Mouse (Mus musculus) hindbrain, embryonic 11.5 days (tissue): Measurements from ENCODE around the gene Cmc2. TPM values are rescaled to one million over a fixed set of nuclear protein-coding genes. Genes with fewer than 3 reads are reported as not detected.
A peak's percentile ranks its signal among the peaks of the same experiment; 100 is the strongest.

Experiments
- ATAC-seq: fragments of 200-750 bp; cut with Nextera tagmentation; 2 replicates; pipeline ENCODE4 v1.8.0; 2017; ENCODE audit warnings: mild to moderate bottlenecking, moderate TSS enrichment, moderate library complexity; ENCODE audit not compliant: low FRiP score
- DNase-seq: peaks from one replicate; pipeline ENCODE4 v3.0.0-alpha.2; 2015; ENCODE audit warnings: low spot score
- H3K27ac ChIP-seq: fragments of 300-500 bp; sonication (generic); 2 replicates; pipeline ENCODE4 v1.5.1; 2014; ENCODE audit warnings: mild to moderate bottlenecking, low read depth, low read length
- H3K27me3 ChIP-seq: fragments of 300-500 bp; sonication (generic); 2 replicates; pipeline ENCODE4 v1.6.1; 2014; ENCODE audit warnings: mild to moderate bottlenecking, low read length, moderate library complexity, mixed read lengths; ENCODE audit not compliant: control insufficient read depth, insufficient read depth
- H3K36me3 ChIP-seq: fragments of 300-500 bp; sonication (generic); 2 replicates; pipeline ENCODE4 v1.6.1; 2014; ENCODE audit warnings: mild to moderate bottlenecking, low read length, moderate library complexity, mixed read lengths; ENCODE audit not compliant: control insufficient read depth, insufficient read depth
- H3K4me1 ChIP-seq: fragments of 300-500 bp; sonication (generic); replicated peaks from 2 replicates; pipeline ENCODE4 v1.6.1; 2014; ENCODE audit warnings: low read length, mixed read lengths; ENCODE audit not compliant: control insufficient read depth, insufficient read depth
- H3K4me2 ChIP-seq: fragments of 300-500 bp; sonication (generic); replicated peaks from 2 replicates; pipeline ENCODE4 v1.6.1; 2014; ENCODE audit warnings: mild to moderate bottlenecking, low read depth, low read length
- H3K4me3 ChIP-seq: fragments of 300-500 bp; sonication (generic); 2 replicates; pipeline ENCODE4 v1.5.1; 2014; ENCODE audit warnings: low read depth, low read length
- H3K9ac ChIP-seq: fragments of 300-500 bp; sonication (generic); 2 replicates; pipeline ENCODE4 v1.6.1; 2014; ENCODE audit warnings: low read depth, low read length
- H3K9me3 ChIP-seq: fragments of 300-500 bp; sonication (generic); 2 replicates; pipeline ENCODE4 v1.6.1; 2016; ENCODE audit warnings: low read length; ENCODE audit not compliant: control insufficient read depth
- WGBS: fragments of 180-500 bp; shearing (Covaris S2); extraction: QIAGEN DNeasy Blood & Tissue Kit; methylation state at CpG from one replicate; pipeline ENCODE4 v1.1.7; 2014; 5-methylcytosine and 5-hydroxymethylcytosine counted together
- polyA plus RNA-seq: library from polyadenylated mRNA; unstranded; fragments of >200 nt; fragmentation: Nextera tagmentation; extraction: Ambion mirVana; gene quantifications from 2 replicates; pipeline ENCODE4 v1.2.1, GENCODE M21; 2014

Cmc2 gene
- polyA plus RNA-seq, 1 experiment from 2014 or later, result 73.8 TPM

DNA sequence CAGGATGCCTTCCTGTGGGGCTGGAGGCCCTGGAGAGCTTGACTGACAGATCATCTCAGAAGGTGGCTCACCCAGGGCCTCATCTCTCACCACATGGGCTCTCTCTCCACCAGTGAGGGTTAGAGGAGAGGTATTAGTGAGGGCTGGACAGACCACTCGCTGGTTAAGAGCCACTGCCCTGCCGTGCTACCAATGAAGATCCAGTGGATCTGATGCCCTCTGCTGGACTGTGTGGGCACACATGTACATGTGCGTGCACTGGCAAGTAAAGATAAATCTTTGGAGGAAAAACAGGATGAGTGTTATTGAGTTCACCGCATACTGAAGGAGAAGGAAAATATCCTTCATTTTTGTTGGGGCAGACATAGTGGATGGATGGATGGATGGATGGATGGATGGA is 52.6 kb downstream of the Cmc2 start:
- no peaks in the 10 kb centered on the region for H3K36me3 ChIP-seq
- DNase-seq, result peak; percentile 51
- no peaks in the 10 kb centered on the region for H3K9me3 ChIP-seq
- no peak overlapping the region for H3K4me2 ChIP-seq
- 57% methylated on average over 4 of the region's 4 CpGs for WGBS
- no peak; the same call in 1 of the 2 replicates for ATAC-seq
- no peak overlapping the region for H3K9ac ChIP-seq
- no peaks in the 10 kb centered on the region for H3K27me3 ChIP-seq
- H3K4me3 ChIP-seq, result no peak overlapping the region
- H3K4me1 ChIP-seq, result no peaks in the 10 kb centered on the region; the same call in 1 of the 2 replicates
- no peak overlapping the region for H3K27ac ChIP-seq

DNA sequence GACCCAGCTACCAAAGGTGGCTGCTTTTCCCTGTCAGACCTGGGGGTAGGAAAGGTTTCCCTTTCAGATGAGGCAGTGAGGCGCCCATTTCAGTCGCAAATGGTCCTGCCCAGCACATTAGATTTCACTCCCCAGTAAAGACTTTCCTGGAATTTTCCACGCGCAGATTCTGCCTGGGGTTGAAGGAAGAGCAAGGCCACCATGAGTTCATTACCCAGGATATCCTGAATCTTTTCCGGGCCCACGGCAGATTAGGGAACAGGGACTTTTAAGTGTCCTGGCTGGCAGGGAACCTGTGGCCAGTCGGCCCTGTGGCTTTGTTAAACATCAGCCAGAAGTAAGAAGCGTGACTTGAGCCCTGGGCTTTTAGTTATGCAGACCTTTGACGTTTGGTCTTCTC is 53.9 kb downstream of the Cmc2 start:
- 76% methylated on average over 9 of the region's 9 CpGs for WGBS
- H3K4me3 ChIP-seq, result no peak overlapping the region
- DNase-seq, result no peak
- H3K36me3 ChIP-seq, result no peaks in the 10 kb centered on the region
- no peaks in the 10 kb centered on the region for H3K27me3 ChIP-seq
- no peaks in the 10 kb centered on the region; the same call in 1 of the 2 replicates for H3K4me1 ChIP-seq
- no peak for ATAC-seq
- no peak overlapping the region for H3K27ac ChIP-seq
- H3K4me2 ChIP-seq, result no peak overlapping the region
- H3K9me3 ChIP-seq, result no peaks in the 10 kb centered on the region
- no peak overlapping the region for H3K9ac ChIP-seq

DNA sequence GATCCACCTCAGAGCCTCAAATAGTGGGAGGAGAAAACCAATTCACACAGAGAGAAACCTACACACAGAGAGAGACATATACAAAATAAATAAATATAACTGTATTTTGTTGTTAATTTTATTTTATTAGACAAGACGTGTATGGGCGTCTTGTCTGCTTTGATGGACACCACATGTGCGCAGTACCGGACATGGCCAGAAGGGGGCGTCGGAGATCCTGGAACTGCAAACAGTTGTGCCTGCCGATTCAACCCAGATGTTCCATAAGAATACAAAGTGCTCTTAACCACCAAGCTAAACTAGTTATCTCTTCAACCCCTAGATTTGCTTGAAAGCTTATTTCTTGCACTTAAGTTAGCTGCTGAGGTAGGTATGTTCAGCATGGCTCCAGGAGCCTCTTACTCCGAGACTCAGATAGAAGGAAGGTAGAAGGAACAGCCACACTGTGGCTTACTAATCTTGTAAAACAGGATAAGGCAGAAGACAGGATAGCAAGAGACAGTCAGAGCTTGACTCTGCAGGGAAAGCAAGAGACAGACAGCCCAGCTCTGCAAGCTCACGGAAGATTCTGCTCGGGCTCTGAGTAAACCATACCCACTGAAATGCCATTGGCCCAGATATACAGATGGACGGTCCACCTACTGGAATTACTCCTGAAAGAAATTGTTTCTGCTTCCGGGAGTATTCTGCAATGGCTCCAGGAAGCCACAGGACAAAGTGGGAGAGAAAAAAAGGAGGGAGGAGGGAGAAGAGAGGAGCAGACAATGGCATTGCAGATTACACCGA is 54.9 kb downstream of the Cmc2 start:
- Histone ChIP-seq H3K4me2 (no peak overlapping the region), H3K27me3 (no peaks in the 10 kb centered on the region), H3K9ac (no peak overlapping the region), H3K9me3 (no peaks in the 10 kb centered on the region), H3K4me3 (no peak overlapping the region), H3K27ac (no peak overlapping the region), H3K4me1 (no peaks in the 10 kb centered on the region; the same call in 1 of the 2 replicates), H3K36me3 (no peaks in the 10 kb centered on the region)
- DNase-seq, result peak; percentile 53
- 71% methylated on average over 13 of the region's 13 CpGs for WGBS
- no peak for ATAC-seq

DNA sequence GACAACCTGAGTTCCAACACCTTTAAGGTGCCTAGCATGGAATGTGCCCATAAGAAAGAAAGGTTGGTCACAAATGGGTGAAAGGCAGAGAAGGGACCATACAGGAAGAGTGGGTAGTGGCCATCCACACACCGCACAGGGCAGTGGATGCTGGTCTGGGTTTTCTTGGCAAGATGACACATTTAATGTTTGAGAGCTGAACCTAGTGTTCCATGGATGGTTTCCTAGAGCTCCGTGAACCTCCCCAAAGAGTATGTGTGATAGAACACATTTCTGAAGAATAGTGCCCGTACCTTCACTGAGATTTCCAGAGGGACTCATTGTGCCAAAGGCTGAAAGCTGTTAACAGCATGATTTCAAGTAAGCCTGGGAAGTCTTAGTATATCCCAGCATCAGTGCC is 56.7 kb downstream of the Cmc2 start:
- Histone ChIP-seq H3K36me3 (no peaks in the 10 kb centered on the region), H3K4me3 (no peak overlapping the region), H3K27ac (no peak overlapping the region), H3K27me3 (no peaks in the 10 kb centered on the region), H3K9ac (no peak overlapping the region), H3K9me3 (no peaks in the 10 kb centered on the region), H3K4me2 (no peak overlapping the region), H3K4me1 (no peaks in the 10 kb centered on the region; the same call in 1 of the 2 replicates)
- 89% methylated on average over 3 of the region's 3 CpGs for WGBS
- DNase-seq (no peak), ATAC-seq (no peak)

DNA sequence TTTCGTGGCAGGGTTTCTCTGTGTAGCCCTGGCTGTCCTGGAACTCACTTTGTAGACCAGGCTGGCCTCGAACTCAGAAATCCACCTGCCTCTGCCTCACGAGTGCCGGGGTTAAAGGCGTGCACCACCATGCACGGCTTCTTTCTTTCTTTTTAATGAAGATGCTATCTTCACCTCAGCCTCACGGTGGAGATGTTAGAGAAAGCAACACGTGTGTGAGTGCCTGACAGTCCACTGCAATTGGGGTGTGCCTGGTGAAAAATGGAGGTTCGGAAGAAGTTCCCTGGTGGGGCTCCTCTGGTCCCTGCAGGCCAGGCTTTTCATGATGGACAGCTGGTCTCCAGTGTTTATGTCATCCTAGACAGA is 57.2 kb downstream of the Cmc2 start:
- Histone ChIP-seq H3K27ac (no peak overlapping the region), H3K9me3 (no peaks in the 10 kb centered on the region), H3K4me1 (no peaks in the 10 kb centered on the region; the same call in 1 of the 2 replicates), H3K4me3 (no peak overlapping the region), H3K9ac (no peak overlapping the region), H3K27me3 (no peaks in the 10 kb centered on the region), H3K36me3 (no peaks in the 10 kb centered on the region), H3K4me2 (no peak overlapping the region)
- DNase-seq (peak; percentile 4), ATAC-seq (no peak)
- WGBS, result 64% methylated on average over 9 of the region's 9 CpGs

DNA sequence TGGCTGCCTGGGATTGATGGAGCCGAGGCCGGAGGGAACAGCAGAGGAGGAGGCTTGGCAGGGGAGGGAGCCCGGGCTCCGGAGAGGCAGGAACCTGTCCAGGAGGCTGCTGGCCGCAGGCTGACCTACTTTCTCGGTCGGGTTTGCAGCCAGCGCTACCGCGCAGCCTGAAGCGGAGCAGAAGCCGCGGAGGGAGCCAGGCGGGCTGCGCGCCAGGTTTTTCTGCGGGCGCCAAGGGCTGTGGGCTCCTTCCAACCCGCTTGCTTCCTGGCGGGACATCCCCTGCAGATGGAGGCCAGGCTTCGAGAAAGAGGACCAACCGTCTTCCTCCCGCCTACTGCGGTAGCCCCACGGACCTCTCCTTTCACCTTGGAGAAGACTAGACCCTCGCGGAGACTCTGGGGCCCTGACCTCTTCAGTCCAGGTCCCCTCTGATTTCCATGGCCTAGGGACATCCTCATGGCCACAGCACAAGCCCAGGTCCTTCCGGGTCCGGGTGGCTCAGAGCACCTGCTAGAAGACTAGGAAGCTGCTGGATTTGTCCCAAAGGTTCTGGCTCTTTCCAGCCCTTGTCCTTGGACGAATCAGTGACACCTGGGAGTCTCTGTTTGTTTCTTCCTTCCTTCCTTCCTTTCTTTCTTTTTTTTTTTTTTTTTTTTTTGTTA is 57.8 kb downstream of the Cmc2 start:
- H3K36me3 ChIP-seq, result no peaks in the 10 kb centered on the region
- ATAC-seq (no peak), DNase-seq (peak; percentile 57)
- H3K9ac ChIP-seq, result peak overlapping the region; percentile 32; the same call in 1 of the 2 replicates
- peak overlapping the region; percentile 21 for H3K4me3 ChIP-seq
- no peaks in the 10 kb centered on the region for H3K27me3 ChIP-seq
- no peaks in the 10 kb centered on the region; the same call in 1 of the 2 replicates for H3K4me1 ChIP-seq
- no peak overlapping the region for H3K27ac ChIP-seq
- peak overlapping the region; percentile 55 for H3K4me2 ChIP-seq
- H3K9me3 ChIP-seq, result no peaks in the 10 kb centered on the region
- 5% methylated on average over 30 of the region's 30 CpGs for WGBS

DNA sequence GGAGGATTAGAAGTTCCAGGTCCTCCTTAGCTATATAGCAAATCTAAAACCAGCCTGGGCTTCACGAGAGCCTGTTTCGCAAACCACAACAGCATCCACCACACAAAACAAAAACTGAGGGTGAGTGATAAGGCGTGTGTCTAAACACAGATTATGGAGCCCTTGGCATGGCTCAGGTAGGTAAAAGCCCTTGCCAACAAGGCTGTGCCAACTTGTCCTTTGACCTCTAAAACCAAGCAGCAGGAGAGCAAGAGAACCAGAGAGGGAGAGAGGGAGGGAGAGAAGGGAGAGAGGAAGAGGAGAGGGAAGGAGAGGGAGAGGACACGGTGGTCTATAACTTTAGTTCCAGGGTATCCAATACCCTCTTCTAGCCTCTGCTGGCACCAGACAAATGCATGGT is 59.1 kb downstream of the Cmc2 start:
- DNase-seq (no peak), ATAC-seq (no peak)
- H3K9me3 ChIP-seq, result no peaks in the 10 kb centered on the region
- no peak overlapping the region for H3K9ac ChIP-seq
- no peak overlapping the region for H3K27ac ChIP-seq
- H3K36me3 ChIP-seq, result no peaks in the 10 kb centered on the region
- 90% methylated on average over 4 of the region's 4 CpGs for WGBS
- H3K27me3 ChIP-seq, result no peaks in the 10 kb centered on the region
- no peaks in the 10 kb centered on the region; the same call in 1 of the 2 replicates for H3K4me1 ChIP-seq
- H3K4me3 ChIP-seq, result no peak overlapping the region
- H3K4me2 ChIP-seq, result no peak overlapping the region

DNA sequence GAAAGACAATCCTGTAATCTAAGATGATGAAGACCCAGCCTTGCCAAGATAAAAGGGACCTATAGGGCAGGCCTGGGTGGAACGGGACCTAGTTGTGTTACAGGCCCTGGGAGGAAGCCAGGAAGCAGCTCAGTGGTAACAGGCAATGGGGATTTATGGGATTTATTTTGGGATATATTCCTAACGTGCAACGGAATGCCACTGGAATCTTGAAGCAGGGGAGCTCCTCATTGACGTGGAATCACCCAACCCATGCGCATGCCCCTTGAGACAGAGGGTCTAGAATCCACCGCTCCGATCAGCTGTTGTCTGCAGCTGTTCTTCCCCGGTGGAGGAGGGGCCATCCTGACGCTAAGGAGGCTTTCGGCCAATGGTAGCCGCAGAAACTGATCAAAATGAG is 69.2 kb downstream of the Cmc2 start:
- Histone ChIP-seq H3K4me1 (no peaks in the 10 kb centered on the region), H3K27ac (no peak overlapping the region), H3K27me3 (no peaks in the 10 kb centered on the region), H3K9me3 (no peaks in the 10 kb centered on the region), H3K4me3 (no peak overlapping the region), H3K36me3 (no peaks in the 10 kb centered on the region), H3K4me2 (no peak overlapping the region), H3K9ac (no peak overlapping the region)
- DNase-seq, result no peak
- 87% methylated on average over 11 of the region's 11 CpGs for WGBS
- no peak for ATAC-seq

DNA sequence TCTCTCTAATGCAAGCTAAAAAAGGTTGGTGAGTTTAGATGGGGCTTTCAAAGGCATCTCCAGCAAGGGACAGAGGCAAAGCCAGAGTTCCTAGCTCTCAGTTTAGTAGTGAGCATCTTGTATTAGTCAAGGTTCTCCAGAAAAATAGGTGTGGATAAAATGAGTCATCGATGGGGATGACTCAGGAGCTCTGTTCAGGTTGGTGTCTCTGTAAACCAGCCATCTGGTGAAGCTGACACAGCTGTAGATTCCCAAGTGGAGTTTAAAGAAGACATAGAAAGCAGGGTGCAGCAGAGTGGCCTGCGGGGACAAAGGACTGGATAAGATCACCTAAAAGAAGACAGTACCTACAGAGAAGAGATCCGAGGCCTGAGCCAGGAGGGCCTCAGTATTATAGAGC is 73.2 kb downstream of the Cmc2 start:
- WGBS, result 90% methylated on average over 3 of the region's 3 CpGs
- H3K27ac ChIP-seq, result no peak overlapping the region
- H3K27me3 ChIP-seq, result no peaks in the 10 kb centered on the region
- H3K4me3 ChIP-seq, result no peak overlapping the region
- no peak overlapping the region for H3K9ac ChIP-seq
- no peaks in the 10 kb centered on the region for H3K36me3 ChIP-seq
- no peaks in the 10 kb centered on the region for H3K9me3 ChIP-seq
- no peak for ATAC-seq
- H3K4me2 ChIP-seq, result no peak overlapping the region
- no peaks in the 10 kb centered on the region for H3K4me1 ChIP-seq
- no peak for DNase-seq
